Mouse (Mus musculus) granulocyte monocyte progenitor cell, adult 5-6 weeks (primary cell): ENCODE data around the gene Ptbp3. TPM values are rescaled to one million over a fixed set of nuclear protein-coding genes. Genes with fewer than 3 reads are reported as not detected.
"Not testable (repeated sequence)": the region's sequence is repeated elsewhere in the genome, so short reads cannot be mapped to it uniquely, and the experiment has no call there.

ENCODE experiments used
- ATAC-seq: replicated peaks from 2 replicates; pipeline ENCODE4 v1.8.0; 2016; ENCODE audit warnings: mild to moderate bottlenecking, moderate TSS enrichment, inconsistent platforms; ENCODE audit not compliant: poor library complexity, severe bottlenecking
- total RNA-seq, 2 experiments: library from RNA; stranded (forward) in 1 of 2; stranded (reverse) in 1 of 2; fragments of 200-712, 200-1000 nt in 1 of 2; fragments of >200 nt in 1 of 2; fragmentation: Nextera tagmentation in 1 of 2; gene quantifications; 2 replicates each; pipeline ENCODE4 v1.2.3; 2014 to 2017

Gene Ptbp3
- total RNA-seq, 2 experiments from 2014 or later, result 260 to 275 TPM

DNA sequence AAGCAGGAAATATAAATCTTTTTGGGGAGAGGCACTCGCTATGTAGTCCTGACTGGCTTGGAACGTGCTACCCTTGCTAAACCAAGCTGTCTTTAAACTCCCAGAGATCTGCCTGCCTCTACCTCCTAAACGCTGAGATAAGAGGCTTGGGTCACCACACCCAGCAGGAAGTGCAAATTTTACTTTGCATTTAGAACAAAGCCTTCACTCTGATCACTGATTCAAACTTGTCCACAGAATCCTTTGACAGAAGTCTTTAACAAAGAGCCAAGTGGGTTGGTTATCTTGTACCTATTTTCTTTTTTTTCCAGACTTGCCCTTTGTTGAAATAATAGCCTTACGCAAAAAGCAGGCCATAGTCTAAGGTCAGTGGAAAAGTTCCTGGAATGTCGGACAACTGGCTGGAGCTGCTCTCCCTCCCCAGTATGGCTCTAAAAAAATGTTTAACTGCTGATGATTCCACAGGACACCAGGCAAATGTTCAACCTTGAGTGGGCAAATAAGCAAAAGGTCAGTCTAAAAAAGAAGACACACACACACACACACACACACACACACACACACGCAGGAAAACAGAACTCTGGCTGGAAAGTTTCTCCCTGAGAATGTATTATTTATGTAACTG, 9.0 kb upstream of the Ptbp3 start:
- ATAC-seq, result no peak

DNA sequence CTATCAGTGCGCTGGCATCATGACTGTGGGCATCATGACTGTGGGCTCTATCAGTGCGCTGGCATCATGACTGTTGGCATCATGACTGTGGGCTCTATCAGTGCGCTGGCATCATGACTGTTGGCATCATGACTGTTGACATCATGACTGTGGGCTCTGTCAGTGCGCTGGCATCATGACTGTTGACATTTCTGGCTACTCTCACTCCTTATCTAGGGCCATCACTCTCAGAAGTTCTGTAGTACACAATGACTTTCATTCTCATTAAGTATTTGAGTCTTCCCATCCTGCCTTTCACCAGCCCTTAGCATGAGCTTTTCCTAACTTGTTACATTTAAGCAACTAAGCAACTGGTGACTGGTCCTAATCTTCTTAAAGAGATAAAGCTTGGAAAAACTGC, 8.2 kb upstream of the Ptbp3 start:
- not testable (repeated sequence) for ATAC-seq

DNA sequence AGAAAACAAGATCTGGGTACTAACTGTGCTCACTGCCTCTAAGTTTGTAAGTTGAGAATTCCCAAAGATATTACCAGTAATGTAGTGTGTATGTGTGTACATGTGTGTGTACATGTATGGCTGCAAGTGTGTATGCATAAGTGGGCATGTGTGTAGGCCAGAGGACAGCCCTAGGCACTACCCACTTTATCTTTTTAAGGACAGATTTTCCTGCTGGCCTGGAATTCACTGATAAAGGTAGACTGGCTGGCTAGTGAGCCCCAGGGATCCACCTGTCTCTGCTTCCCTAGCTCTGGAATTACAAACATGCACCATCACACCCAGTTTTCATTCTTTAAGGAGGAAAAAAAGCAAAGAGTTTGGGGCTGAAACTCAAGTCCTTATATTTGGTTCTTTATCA, 6.0 kb upstream of the Ptbp3 start:
- no peak for ATAC-seq

DNA sequence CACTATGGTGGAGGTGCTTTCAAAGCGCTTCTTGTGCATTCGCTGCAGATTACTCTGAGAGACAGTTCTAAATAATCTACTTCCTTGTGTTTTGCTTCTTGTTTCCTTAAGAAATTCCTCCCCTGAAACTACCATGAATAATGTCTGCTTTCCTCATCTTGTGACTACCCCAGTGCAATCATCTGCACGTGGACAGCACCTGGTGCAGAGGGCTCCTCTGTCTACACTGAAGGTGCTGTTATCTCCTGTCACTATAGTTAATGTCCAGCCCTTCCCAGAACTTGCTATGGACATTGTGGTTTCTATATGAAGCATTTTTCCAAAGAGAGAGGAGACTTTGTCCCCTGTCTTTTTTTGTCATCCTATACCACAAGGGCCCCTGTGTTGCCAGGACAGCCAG, 4.4 kb upstream of the Ptbp3 start:
- no peak for ATAC-seq

DNA sequence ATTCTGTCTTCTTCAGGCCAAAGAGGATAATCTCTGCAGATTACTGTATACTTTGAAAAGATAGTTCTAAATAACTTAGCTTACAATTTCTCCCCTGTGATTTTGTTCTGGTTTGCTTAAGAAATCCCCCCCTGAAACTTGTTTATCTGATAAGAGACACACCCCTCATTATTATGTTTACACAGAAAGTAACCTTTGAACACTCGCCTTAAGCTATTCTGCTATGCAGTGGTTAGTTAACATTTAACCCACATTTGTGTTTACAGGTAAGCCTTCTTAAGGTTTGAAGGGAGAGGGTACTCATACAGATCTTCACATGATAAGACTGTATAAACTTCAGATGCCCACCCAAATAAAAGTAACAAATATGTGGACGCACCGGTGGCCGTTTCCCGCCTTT, 3.7 kb upstream of the Ptbp3 start:
- no peak for ATAC-seq

DNA sequence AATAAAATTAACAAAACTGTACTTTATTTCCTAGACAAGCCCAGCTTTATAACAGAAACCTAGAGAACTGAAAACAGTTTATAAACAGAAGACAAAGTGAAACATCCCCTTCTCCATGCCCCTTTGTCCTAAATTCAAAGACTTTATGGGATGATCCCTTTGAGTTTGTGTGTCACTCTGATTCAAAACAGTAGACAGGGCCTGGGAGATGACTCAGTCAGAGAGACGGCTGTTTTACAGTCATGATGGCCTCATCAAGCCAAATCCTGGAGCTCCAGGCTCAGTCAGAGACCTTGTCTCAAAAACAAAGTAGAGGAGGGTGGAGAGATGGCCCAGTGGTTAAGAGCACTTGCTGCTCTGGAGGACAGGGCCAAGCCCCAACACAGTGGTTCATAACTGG, 2.7 kb upstream of the Ptbp3 start:
- no peak for ATAC-seq

DNA sequence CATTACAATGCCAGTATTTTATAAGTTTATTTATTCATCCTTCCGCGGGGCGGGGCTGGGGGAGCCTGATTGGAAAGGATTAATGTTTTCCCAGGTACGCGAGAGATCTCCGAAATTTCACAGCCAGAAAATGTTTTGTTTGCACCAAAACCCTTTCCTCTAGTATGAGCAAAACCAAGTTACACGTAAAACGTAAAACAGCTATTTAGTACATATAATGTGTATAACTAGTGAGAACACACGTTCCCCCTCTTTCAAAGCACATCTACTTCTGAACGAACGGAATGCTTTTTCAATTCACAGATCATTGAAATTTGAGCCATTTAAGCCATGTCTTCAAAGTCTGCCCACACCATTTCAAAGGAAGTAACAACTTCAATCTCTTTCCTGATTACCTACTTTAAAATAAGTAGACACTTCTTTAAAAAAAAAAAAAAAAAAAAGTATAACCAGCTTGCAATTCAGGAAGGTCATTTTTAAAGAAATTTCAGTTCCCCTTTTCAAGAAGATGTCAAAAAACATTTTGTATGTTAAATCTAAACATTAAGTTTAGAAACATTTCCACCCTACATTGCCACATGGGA, 905 bp upstream of the Ptbp3 start:
- ATAC-seq, result 0 out of 2 replicates have a peak, but pooled peaks have one; percentile 9

DNA sequence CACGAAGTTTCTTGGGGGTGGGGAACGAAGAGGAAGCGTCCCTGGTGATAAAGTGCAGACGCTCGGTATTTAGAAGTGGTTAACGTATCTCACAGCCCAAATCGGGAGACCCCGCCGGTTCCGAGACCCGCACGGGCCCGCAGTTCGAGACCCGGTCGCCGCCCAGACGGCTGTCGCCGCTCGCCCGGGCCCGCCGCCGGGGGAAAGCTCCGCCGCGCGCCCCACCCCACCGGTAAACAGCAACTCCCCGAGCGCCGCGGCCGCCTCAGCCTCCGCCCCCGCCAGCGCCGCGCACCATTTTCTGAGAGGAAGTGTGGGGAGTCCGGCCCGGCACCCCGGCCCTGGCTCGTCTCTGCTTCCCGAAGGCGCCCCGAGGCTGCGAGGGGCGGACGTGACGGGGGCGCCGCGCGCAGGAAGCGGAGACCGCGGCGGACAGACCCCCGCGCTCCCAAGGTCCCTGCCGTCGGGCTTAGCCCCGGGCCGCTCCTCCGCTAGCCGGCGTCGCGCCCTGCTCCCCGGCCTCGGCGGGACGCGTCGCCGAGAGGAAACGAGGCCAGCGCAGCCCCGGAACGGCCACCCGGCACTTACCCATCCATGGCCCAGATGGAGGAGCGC, 497 bp downstream of the Ptbp3 start:
- ATAC-seq, result peak; percentile 39

DNA sequence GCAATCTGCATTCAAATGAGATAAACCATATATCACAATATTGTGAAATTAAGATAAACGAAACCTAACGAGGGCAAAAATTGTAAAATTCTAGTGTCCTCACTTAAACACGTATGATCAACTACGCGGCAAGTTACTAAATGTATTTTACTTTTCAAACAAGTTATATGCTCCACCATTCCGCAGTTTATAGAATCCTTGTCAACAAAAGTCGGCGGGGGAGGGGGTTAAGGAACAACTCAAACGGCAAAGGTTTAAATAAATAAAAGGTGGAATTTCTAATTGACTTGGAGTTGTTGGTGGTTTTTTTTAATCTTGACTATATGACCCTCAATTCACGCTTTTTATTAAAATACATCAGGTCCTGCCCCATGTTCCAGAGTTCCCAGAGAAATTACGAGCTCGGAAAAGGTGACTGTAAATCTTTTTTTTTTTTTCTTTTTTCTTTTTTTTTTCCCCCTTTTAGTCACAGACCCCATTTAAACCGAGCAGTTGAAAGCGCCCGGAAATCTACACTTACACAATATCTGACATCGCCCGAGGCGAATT, 1.1 kb downstream of the Ptbp3 start:
- ATAC-seq, result no peak; the same call in 1 of the 2 replicates

DNA sequence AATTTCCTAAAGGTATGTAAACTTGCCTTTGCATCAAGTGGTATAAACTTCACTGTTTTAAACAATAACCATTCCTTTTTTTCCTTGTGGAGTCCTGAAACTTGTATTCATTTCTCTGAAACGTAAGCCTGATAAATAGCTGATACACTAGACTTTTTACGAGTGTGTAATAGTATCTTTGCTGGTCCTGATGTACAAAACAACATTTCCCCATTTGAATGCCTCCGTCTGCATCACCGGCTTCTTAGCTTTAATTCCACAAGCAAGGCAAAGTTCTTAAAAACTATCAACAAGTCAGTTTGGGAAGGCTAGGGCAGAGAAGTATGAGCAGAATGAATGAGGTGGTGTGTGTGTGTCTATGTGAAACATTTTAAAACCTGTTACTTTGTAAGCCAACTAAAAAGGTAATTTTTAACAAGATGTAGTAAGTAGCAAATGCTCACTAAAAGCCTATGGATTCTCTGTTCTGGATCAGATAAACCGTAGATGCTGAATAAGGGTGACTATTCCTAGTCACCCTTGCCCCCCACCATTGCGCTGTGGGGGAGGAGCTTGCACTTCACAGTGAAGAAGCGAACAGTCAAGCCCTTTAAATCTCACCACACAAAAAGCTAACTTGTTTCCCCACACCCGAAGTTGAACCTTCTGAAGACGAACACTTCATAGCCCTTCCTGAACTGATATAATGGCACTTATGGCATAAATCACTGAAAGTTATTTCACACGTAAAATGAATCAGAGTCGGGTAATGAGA, 1.9 kb downstream of the Ptbp3 start:
- 0 out of 2 replicates have a peak, but pooled peaks have one; percentile 10 for ATAC-seq

DNA sequence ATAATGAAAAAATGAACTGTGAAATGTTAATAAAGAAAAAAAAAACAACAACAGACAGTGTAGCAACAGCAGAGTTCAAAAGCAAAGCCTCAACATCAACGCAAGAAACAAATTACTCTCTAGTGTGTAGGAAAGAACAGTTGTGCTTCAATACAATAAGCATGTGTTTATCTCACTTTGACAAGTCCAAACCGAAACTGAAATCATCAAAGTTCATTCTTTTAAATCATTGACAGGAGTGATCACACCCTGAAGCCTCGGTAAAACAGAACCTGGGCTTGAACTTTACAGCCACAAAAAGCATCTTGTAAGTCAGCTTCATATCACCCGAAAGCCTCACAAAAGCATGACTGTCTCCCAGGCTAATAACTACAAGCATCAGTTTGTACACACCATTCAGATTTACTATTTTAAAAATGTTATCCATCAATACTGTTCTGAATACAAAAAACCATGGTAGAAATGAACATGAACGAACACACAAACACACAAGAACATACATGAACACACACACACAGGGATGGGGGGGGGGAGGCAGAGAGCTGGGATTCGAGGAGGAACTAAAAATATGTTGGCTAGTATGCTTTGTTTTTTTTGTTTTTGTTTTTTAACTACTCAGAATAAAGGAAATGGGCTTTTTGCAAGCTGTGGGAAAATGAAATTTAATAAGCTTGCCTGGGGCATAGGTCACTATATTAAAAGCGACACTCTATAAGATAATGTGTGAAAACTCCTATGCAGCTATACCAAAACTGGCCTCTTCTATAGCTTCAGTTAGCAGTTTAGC, 2.7 kb downstream of the Ptbp3 start:
- no peak for ATAC-seq

DNA sequence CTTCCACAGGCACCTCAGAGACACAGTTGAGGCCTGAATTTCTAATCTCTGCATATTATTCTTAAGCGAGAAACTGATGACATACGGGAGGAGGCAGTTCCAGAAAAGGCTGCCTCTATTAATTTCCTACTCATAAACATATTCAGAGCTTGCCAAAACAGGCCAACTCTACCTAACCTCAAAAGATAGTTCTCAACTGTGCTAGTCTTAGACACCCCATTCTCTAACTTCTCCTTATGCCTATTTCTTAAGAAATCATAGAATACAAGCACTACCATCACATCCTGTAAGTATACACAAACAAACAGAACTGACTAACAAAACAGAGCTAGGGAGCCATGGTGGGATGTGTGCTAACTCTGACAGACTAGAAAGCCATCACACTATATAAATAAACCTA, 4.5 kb downstream of the Ptbp3 start:
- ATAC-seq, result peak; percentile 24

DNA sequence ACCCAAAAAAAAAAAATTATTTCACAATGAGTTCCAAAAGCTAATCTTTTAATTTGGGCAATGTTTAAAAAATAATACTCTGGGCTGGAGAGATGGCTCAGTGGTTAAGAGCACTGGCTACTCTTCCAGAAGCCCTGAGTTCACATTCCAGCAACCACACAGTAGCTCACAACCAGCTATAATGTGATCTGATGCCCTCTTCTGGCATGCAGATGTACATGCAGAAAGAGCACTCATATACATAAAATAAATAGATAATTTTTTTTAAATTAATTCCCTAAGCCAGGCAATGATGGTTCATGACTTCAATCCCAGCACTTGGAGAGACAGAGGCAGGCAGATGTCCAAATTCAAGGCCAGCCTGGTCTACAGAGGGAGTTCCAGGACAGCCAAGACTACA, 6.2 kb downstream of the Ptbp3 start:
- no peak for ATAC-seq

DNA sequence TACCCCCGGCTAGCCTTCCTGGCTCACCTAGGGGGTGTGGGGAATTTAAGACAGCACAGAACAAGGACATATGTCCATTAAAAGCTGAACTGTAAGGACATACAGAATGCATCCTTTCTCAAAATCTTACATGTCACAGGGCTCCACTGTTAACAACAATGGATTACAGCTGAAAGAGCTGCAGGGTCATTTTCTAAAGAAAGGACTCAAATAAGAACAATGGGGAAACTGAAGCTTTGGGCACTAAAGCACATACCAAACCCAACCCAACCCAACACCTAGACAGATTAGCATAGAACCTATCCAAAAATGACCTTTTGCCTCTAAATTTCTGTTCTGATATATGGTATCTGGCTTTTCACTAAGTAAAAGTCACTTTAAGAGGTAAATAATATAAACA, 12.9 kb downstream of the Ptbp3 start:
- no peak for ATAC-seq

DNA sequence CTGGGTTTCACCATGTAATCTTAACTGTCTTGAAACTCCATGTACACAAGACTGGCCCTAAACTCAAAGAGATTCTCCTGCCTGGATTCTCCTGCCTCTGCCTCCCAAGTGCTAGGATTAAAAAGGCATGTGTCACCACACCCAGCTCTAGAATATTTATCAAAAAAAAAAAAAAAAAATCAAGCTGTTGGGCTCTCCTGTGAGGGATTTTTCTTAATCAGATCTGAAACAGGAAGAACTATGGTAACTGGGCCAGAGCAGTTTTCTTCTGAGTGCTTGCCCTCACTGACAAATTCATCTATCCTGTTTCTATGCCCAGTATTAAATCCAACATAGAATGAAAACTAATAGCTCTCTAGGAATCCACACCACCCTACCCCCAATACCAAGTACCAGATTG, 13.5 kb downstream of the Ptbp3 start:
- ATAC-seq, result no peak

DNA sequence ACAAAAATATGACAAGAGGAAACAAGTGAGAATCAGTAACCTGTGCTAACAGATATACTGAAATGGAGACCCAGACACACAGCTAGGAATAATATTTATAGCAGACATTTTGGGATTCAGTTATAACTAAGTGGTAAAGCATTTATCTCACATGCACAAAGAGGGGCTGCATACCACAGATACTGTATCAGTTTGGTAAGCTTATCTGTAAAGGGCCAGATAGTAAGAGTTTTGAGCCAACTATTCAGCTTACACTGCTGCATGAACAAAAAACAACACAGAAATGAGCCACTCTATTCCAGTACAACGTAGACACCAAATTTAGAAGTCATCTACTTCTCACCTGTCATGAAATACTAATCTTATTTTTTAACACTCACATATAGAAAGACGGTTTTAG, 15.9 kb downstream of the Ptbp3 start:
- no peak for ATAC-seq

DNA sequence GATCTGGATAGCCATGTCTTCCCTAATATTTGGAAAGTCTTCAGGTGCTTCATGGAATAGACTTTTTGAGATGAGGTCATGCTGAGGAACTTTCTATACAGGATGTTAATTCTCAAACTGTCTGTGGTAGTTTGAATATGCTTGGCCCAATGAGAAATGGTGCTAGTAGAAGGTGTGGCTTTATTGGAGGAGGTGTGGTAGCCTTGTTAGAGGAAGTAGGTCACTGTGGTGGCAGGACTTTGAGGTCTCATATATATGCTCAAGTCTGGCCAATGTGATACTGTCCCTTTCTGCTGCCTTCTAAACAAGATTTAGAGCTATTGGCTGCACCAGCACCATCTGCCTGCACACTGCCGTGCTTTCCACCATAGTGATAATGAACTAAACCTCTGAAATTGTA, 18.0 kb downstream of the Ptbp3 start:
- ATAC-seq, result peak; percentile 66

DNA sequence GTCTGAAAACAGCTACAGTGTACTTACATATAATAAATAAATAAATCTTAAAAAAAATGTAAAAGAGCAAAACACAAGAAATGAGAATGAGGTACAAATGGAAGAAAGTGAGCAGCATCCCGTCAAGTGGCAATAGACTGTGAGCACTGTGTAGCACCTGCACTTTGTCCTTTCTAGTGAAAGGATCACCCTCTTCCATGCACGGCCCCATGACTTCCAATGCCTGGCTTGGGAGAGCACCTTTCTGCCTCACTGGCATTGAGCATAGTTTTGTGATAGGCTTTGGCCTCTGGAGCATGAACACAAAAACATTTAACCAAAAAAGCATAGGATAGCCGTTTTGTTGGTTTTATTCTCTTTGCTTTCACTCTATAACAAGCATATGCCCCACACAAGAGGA, 21.7 kb downstream of the Ptbp3 start:
- no peak for ATAC-seq

DNA sequence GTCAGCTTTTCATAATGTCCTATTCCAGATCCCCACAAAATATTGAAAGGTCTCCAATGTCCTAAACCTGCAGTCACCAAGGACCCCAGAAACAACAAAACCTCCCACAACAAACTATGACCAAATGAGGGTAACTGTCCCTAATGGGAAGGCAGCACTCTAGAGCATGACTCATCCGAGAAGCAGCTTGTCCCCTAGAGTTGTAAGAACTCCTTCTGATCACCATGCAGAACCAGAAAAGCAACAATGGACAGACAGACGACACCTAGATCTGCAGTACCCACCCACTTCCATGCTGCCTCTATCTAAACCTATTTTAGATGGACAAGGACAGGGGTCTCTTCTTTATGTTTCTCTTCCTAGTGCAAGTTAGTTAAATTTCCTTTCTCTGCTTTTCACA, 22.4 kb downstream of the Ptbp3 start:
- no peak for ATAC-seq

DNA sequence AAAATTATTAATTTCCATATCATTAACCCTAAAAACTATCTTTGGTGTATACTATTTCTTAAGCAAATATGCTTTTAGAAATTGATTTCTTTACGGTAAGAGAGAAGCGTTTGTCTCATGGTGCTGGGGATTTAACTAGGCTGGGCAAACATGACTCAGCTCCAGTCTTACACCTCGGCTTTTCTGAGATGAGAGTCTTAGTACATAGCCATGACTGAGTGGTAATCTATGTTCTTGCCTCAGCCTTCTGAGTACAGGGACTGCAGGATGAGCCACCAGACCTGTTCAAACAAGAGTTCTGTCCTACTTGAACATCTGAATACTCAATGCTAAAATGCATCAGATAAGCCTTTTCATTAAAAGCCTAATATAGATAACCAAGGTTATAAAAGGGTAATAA, 24.3 kb downstream of the Ptbp3 start:
- no peak for ATAC-seq
